Mouse (Mus musculus): Measurements from ENCODE around the gene Hunk.

GRCm38 (mm10) chr16:90497749-90498464 is 112.1 kb downstream of the Hunk start:
- TF ChIP-seq CTCF (IDR thresholded peaks at IDR 0.05; ENCODE audit: control insufficient read depth, insufficient read depth, insufficient read length) (no peak), MAX (IDR thresholded peaks at IDR 0.05) (no peak), MYOD1 (IDR thresholded peaks at IDR 0.05; ENCODE audit: control insufficient read depth, insufficient read length, low read depth) (no peak), USF1 (IDR thresholded peaks at IDR 0.05; ENCODE audit: low read depth) (no peak), MYOG (IDR thresholded peaks at IDR 0.05; ENCODE audit: control insufficient read depth, extremely low read depth, insufficient read length) (no peak), CEBPB (IDR thresholded peaks at IDR 0.05; ENCODE audit: low read depth) (no peak)
